Comparison of ENCODE assay signal across 7 mouse cellular contexts in genomic region chr13:111807105-111807595, GRCm38 (mm10). TPM values are rescaled to one million over a fixed set of nuclear protein-coding genes. Genes with fewer than 3 reads are reported as not detected.
DNase-seq lines count a peak whose midpoint lies in the region; ATAC-seq and TF ChIP-seq lines count a peak whose summit lies in the region.

No protein-coding gene starts in this region.

- no peaks in the 10 kb centered on the region for H3K27me3 ChIP-seq in lung, embryonic 16.5 days (ENCODE audit: control insufficient read depth, insufficient read depth, low read depth, low read length)
- no peaks in the 10 kb centered on the region for H3K27me3 ChIP-seq in heart, postnatal 0 days (ENCODE audit: control insufficient read depth, insufficient read depth, low read length)

- no peak for TF ChIP-seq CTCF in heart, postnatal 0 days (IDR thresholded peaks at IDR 0.05; ENCODE audit: low read depth)

- H3K9ac ChIP-seq in lung, embryonic 16.5 days (ENCODE audit: low read length): peak overlapping the region; percentile 96
- H3K9ac ChIP-seq in heart, postnatal 0 days (replicated peaks; ENCODE audit: low read depth, low read length): peak overlapping the region; percentile 99

- no peaks in the 10 kb centered on the region for H3K36me3 ChIP-seq in lung, embryonic 16.5 days (ENCODE audit: control insufficient read depth, insufficient read depth, low read length)
- no peaks in the 10 kb centered on the region for H3K36me3 ChIP-seq in heart, postnatal 0 days (replicated peaks; ENCODE audit: control insufficient read depth, insufficient read depth, low read length)
- H3K36me3 ChIP-seq in macrophage (ENCODE audit: inconsistent target): no peaks in the 10 kb centered on the region

- no peak for ATAC-seq in lung, embryonic 16.5 days (ENCODE audit: low read depth)
- no peak for ATAC-seq in heart, postnatal 0 days (ENCODE audit: insufficient read depth, low read depth)

- 0% methylated on average over 11 of the region's 11 CpGs for WGBS in lung, embryonic 16.5 days
- WGBS in heart, postnatal 0 days: 1% methylated on average over 11 of the region's 11 CpGs
- WGBS in macrophage (ENCODE audit: missing documents): under 1% methylated on average over 11 of the region's 11 CpGs

- peak overlapping the region; percentile 96 for H3K27ac ChIP-seq in lung, embryonic 16.5 days (ENCODE audit: low read length)
- peak overlapping the region; percentile 99 for H3K27ac ChIP-seq in heart, postnatal 0 days (ENCODE audit: low read depth)
- H3K27ac ChIP-seq in macrophage: peak overlapping the region; percentile 90

- H3K4me2 ChIP-seq in lung, embryonic 16.5 days (ENCODE audit: low read depth, low read length): peak overlapping the region; percentile 74
- H3K4me2 ChIP-seq in heart, postnatal 0 days (ENCODE audit: low read depth, low read length): peak overlapping the region; percentile 93

- DNase-seq in lung, postnatal 25 days (ENCODE audit: low spot score): no peak
- DNase-seq in embryo, embryonic 10 days (ENCODE audit: low spot score): peak; percentile 59
- DNase-seq in heart, postnatal 0 days (ENCODE audit: low spot score): no peak
- DNase-seq in thymus, postnatal 36 days: peak; percentile 59 to 62
- no peak for DNase-seq in right cerebral cortex, adult 18-20 months

- H3K4me3 ChIP-seq in lung, embryonic 16.5 days (ENCODE audit: low read length): peak overlapping the region; percentile 88
- H3K4me3 ChIP-seq in heart, postnatal 0 days (ENCODE audit: low read depth, low read length): peak overlapping the region; percentile 96
- H3K4me3 ChIP-seq in macrophage (ENCODE audit: inconsistent target): peak overlapping the region; percentile 65

- H3K4me1 ChIP-seq in lung, embryonic 16.5 days (replicated peaks; ENCODE audit: control insufficient read depth, insufficient read depth, low read length): peaks cover 48% of the 10 kb centered on the region
- peaks cover 30% of the 10 kb centered on the region for H3K4me1 ChIP-seq in heart, postnatal 0 days (ENCODE audit: control insufficient read depth, insufficient read depth)

- TF ChIP-seq EP300 in heart, postnatal 0 days (IDR thresholded peaks at IDR 0.05; ENCODE audit: low read depth): no peak

- no peaks in the 10 kb centered on the region for H3K9me3 ChIP-seq in lung, embryonic 16.5 days (ENCODE audit: control insufficient read depth, low read length)
- H3K9me3 ChIP-seq in heart, postnatal 0 days (replicated peaks; ENCODE audit: control insufficient read depth, low read length): no peaks in the 10 kb centered on the region

- peaks cover 57% of the 10 kb centered on the region for H3K79me2 ChIP-seq in macrophage (ENCODE audit: inconsistent target)

RNA-seq across cellular contexts. Expression of gene Map3k1, which starts 1.6 kb away (rescaled TPM):
- 25.8 and 28.3 TPM in 2 replicates for polyA plus RNA-seq in lung, embryonic 16.5 days (2015; fragmentation: Nextera tagmentation; extraction: Ambion mirVana)
- total RNA-seq in heart, postnatal 0 days (2014; rRNA removed; ENCODE audit: low replicate concordance): 9.7 and 18.4 TPM in 2 replicates
- 8.8 and 9.7 TPM in 2 replicates for polyA plus RNA-seq in heart, postnatal 0 days (2015; fragmentation: Nextera tagmentation; extraction: Ambion mirVana)
- 100 to 1,000 TPM in 13 of 26 experiments, 10 to 100 TPM in 13; 30.3 to 165 (median 107) TPM for total RNA-seq in macrophage (2018; cell fraction: chromatin; rRNA removed)
- 100 to 1,000 TPM in 6 of 26 experiments, 10 to 100 TPM in 20; 25.9 to 112 (median 84.7) TPM for total RNA-seq in macrophage (2018; cell fraction: cytosol; rRNA removed)
- 100 to 1,000 TPM in 12 of 26 experiments, 10 to 100 TPM in 14; 53.0 to 197 (median 92.2) TPM for total RNA-seq in macrophage (2018; cell fraction: nucleus; rRNA removed)
- 17.8 to 36.0 TPM (median 34.3 TPM) in 3 replicates for polyA plus RNA-seq in macrophage (2018)

Comparison
In these comparisons a context has a peak if more than half of its experiments do, and no peak if none do; other contexts are left out.
1. DNase-seq: peak in embryo, embryonic 10 days (single experiment) and thymus, postnatal 36 days (2 of 2); none in lung, postnatal 25 days (single experiment), heart, postnatal 0 days (single experiment) and right cerebral cortex, adult 18-20 months (single experiment).
2. Peak in every context shown above with its lines, with median percentiles within 50 percentile points of each other: H3K27ac ChIP-seq and H3K4me3 ChIP-seq.